Mouse (Mus musculus) liver, embryonic 11.5 days (tissue): Measurements from ENCODE around the gene Cep164. TPM values are rescaled to one million over a fixed set of nuclear protein-coding genes. Genes with fewer than 3 reads are reported as not detected.

Experiments used
- ATAC-seq: fragments of 200-750 bp; cut with Nextera tagmentation; replicated peaks from 2 replicates; pipeline ENCODE4 v1.8.0; 2017; ENCODE audit warnings: moderate number of reproducible peaks, mild to moderate bottlenecking, moderate TSS enrichment, moderate library complexity; ENCODE audit not compliant: low FRiP score
- DNase-seq: peaks from one replicate; pipeline ENCODE4 v3.0.0-alpha.2; 2017; ENCODE audit warnings: low spot score
- H3K27ac ChIP-seq: fragments of 300-500 bp; sonication (generic); 2 replicates; pipeline ENCODE4 v1.5.1; 2014; ENCODE audit warnings: mild to moderate bottlenecking, low read depth, low read length, control low read depth
- H3K27me3 ChIP-seq: fragments of 300-500 bp; sonication (generic); replicated peaks from 2 replicates; pipeline ENCODE4 v1.6.1; 2014; ENCODE audit warnings: low read length, mixed read lengths; ENCODE audit not compliant: control insufficient read depth, insufficient read depth
- H3K36me3 ChIP-seq: fragments of 300-500 bp; sonication (generic); 2 replicates; pipeline ENCODE4 v1.6.1; 2014; ENCODE audit warnings: mild to moderate bottlenecking, low read length, moderate library complexity, mixed read lengths; ENCODE audit not compliant: control insufficient read depth, insufficient read depth
- H3K4me1 ChIP-seq: fragments of 300-500 bp; sonication (generic); replicated peaks from 2 replicates; pipeline ENCODE4 v1.6.1; 2014; ENCODE audit warnings: low read length, mixed read lengths; ENCODE audit not compliant: control insufficient read depth, insufficient read depth
- H3K4me2 ChIP-seq: fragments of 300-500 bp; sonication (generic); 2 replicates; pipeline ENCODE4 v1.6.1; 2014; ENCODE audit warnings: mild to moderate bottlenecking, control low read depth, moderate library complexity
- H3K4me3 ChIP-seq: fragments of 300-500 bp; sonication (generic); 2 replicates; pipeline ENCODE4 v1.5.1; 2014; ENCODE audit warnings: low read depth, low read length, control low read depth
- H3K9ac ChIP-seq: fragments of 300-500 bp; sonication (generic); 2 replicates; pipeline ENCODE4 v1.6.1; 2014; ENCODE audit warnings: low read depth, low read length, control low read depth
- H3K9me3 ChIP-seq: fragments of 300-500 bp; sonication (generic); 2 replicates; pipeline ENCODE4 v1.6.1; 2016; ENCODE audit warnings: low read length, inconsistent platforms, mixed read lengths; ENCODE audit not compliant: control insufficient read depth
- WGBS: fragments of 180-500 bp; shearing (Covaris S2); extraction: QIAGEN DNeasy Blood & Tissue Kit; methylation state at CpG from one replicate; pipeline ENCODE4 v1.1.7; 2014; 5-methylcytosine and 5-hydroxymethylcytosine counted together
- polyA plus RNA-seq: library from polyadenylated mRNA; unstranded; fragments of >200 nt; fragmentation: Nextera tagmentation; extraction: Ambion mirVana; gene quantifications from 2 replicates; pipeline ENCODE4 v1.2.1, GENCODE M21; 2014

Cep164 gene
- polyA plus RNA-seq, 1 experiment from 2014 or later = 12.9 TPM

DNA sequence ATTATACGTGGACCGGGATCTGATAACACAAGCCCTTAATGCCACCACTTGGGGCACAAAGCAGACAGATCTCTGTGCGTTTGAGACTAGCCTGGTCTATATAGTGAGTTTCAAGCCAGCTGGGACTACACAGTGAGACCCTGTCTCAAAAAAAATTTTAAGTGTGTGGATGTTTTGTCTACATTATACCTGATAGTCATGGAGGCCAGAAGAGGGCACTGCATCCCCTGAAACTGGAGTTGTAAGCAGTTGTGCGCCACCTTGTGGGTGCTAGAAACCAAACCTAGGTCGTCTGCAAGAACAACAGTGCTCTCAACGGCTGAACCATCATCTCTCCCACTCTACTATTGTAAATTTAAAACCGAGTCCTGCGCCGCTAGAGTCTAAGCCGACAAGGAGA is 616 bp upstream of the Cep164 start:
- WGBS = 27% methylated on average over 10 of the region's 10 CpGs
- Histone ChIP-seq H3K27ac (no peak overlapping the region), H3K4me3 (peak overlapping the region; percentile 77), H3K9me3 (no peaks in the 10 kb centered on the region), H3K4me1 (peaks cover 3% of the 10 kb centered on the region; the same call in 1 of the 2 replicates), H3K9ac (no peak overlapping the region), H3K36me3 (no peaks in the 10 kb centered on the region), H3K27me3 (no peaks in the 10 kb centered on the region), H3K4me2 (peak overlapping the region; percentile 95)
- DNase-seq = peak; percentile 54
- 0 out of 2 replicates have a peak, but pooled peaks have one; percentile 11 for ATAC-seq

DNA sequence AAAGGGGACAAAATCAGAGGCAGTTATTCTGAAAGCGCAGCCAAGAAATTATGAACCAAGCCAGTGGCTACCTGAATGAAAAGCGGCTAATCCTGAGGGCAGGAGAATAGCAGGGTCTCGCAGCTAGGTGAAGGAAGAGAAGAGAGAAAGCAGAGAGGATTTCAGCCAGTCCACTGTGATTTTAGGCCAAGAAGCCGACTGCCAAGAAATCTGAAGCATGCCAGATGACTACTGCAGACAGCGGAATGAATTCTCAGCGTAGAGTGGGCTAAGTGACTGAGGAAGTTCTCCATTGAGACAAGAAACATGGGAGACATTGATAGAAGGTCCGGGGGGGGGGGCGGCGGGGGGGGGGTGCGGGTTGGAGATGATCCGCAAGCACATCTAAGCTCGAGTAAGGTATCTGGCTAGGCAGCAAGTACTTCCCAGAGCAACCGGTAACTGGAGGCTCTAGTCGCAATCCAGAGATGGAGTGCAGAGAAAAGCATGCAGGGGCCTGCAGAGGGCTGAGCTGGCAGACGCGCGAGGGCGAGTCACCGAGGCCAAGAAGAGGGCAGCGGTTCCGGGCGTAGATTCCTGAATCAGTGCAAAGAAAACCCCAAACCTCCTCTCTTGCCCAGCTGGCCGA is 714 bp downstream of the Cep164 start:
- DNase-seq = no peak
- H3K9me3 ChIP-seq = no peaks in the 10 kb centered on the region
- peak overlapping the region; percentile 77 for H3K4me3 ChIP-seq
- H3K36me3 ChIP-seq = no peaks in the 10 kb centered on the region
- H3K4me1 ChIP-seq = peaks cover 3% of the 10 kb centered on the region; the same call in 1 of the 2 replicates
- no peaks in the 10 kb centered on the region for H3K27me3 ChIP-seq
- no peak for ATAC-seq
- peak overlapping the region; percentile 74 for H3K9ac ChIP-seq
- WGBS = 9% methylated on average over 20 of the region's 23 CpGs
- peak overlapping the region; percentile 95 for H3K4me2 ChIP-seq
- peak overlapping the region; percentile 43; the same call in 1 of the 2 replicates for H3K27ac ChIP-seq

DNA sequence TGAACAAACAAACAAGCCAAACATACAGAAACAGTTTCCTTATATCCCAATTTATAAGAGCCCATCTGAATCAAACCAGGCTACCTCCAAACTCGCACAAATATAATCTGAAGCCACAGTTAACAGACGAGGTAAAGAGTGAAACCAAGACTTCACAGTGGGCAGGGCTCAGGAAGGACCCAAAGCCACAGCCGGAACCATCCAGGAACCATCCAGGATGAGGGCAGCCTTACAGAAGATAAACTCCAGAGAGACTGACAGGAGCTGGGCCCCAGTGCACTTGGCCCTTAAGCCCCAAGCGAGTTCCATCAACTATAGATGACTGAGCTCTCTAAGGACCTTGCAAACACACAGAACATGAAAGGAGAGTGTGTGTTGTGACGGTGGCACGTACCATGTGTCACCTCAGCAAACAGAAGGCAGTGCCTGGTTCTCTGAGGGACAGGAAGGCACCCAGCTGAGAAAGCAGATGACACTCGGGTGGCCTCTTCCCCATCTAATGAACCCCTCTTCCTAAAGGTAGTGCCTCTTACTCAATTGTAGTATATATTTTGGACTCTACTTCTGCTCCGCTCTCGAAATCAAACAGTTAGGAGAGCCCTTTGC is 10.0 kb downstream of the Cep164 start:
- H3K9me3 ChIP-seq = no peaks in the 10 kb centered on the region
- ATAC-seq (no peak), DNase-seq (no peak)
- no peak overlapping the region for H3K9ac ChIP-seq
- peaks cover 8% of the 10 kb centered on the region; the same call in 1 of the 2 replicates for H3K36me3 ChIP-seq
- H3K4me3 ChIP-seq = no peak overlapping the region
- H3K4me1 ChIP-seq = no peaks in the 10 kb centered on the region
- H3K27me3 ChIP-seq = no peaks in the 10 kb centered on the region
- H3K27ac ChIP-seq = no peak overlapping the region
- H3K4me2 ChIP-seq = no peak overlapping the region
- 57% methylated on average over 9 of the region's 9 CpGs for WGBS

DNA sequence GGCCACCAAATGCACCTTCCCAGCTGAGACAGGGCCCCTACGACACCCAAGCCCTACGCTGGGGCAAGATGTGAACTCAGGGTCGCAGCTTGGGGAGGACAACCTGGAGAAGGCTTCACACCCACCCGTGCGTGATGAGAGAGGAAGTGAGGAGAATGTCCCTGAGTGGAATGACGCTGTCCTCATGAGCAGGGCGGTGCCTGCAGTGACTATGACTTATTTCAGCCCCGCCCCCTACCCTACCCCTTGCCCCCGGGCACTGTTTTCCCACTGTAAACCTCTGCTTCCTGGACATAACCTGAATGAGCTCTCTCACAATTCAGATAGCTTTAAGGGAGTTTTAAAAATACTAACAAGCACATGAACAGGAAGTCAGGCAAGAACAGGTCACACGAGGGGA is 13.0 kb downstream of the Cep164 start:
- Histone ChIP-seq H3K9me3 (no peaks in the 10 kb centered on the region), H3K4me2 (no peak overlapping the region)
- no peak for ATAC-seq

DNA sequence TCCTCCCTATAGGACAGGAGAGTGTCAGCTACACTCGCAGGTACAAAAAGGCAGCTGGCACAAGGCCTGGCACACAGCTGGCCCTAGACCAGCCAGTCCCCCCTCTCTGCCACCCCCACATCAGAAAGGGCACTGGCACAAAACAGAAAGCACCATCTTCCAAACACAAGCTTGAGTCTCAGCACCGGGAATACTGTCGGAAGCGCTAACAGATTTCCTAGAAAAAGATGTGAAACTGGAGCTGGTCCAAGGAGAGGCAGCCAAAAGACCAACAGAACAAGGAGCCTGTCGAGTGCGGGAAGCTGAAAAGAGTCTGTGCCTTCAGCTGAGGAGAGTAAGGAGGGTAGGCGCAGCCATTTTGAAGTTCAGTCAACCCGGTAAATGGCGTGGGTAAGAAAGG is 13.4 kb downstream of the Cep164 start:
- H3K4me2 ChIP-seq = no peak overlapping the region

More for the DNA sequence above, 13.0 kb downstream of the Cep164 start:
- no peak overlapping the region for H3K27ac ChIP-seq
- no peaks in the 10 kb centered on the region for H3K4me1 ChIP-seq
- 84% methylated on average over 10 of the region's 10 CpGs for WGBS
- DNase-seq = no peak
- peaks cover 8% of the 10 kb centered on the region; the same call in 1 of the 2 replicates for H3K36me3 ChIP-seq
- no peaks in the 10 kb centered on the region for H3K27me3 ChIP-seq
- H3K4me3 ChIP-seq = no peak overlapping the region
- H3K9ac ChIP-seq = no peak overlapping the region

DNA sequence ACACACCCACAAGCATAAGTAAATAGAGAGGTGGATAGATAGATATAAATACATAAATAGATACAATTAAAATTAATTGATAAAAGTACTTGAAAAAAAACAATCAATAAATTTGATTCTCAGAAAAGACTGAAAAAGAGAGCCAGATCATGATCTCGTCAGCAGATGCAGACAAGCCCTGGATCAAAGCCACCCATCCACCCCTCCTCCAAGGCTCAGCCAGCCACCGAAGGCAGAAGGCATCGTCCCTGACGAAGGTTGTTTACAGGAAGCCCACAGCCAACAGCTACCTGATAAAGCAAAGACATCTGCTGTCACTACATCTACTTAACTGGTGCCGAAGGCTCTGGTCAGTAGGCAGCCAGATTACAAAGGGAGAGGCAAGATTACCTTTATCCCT is 16.5 kb downstream of the Cep164 start:
- ATAC-seq (no peak), DNase-seq (no peak)
- Histone ChIP-seq H3K4me1 (no peaks in the 10 kb centered on the region), H3K36me3 (peaks cover 4% of the 10 kb centered on the region; the same call in 1 of the 2 replicates), H3K4me2 (no peak overlapping the region), H3K9ac (no peak overlapping the region), H3K27me3 (no peaks in the 10 kb centered on the region), H3K27ac (no peak overlapping the region), H3K4me3 (no peak overlapping the region), H3K9me3 (no peaks in the 10 kb centered on the region)
- WGBS = 27% methylated on average over 5 of the region's 5 CpGs

More for the DNA sequence above, 13.4 kb downstream of the Cep164 start:
- no peaks in the 10 kb centered on the region for H3K4me1 ChIP-seq
- H3K27ac ChIP-seq = no peak overlapping the region
- H3K9me3 ChIP-seq = no peaks in the 10 kb centered on the region
- no peak overlapping the region for H3K4me3 ChIP-seq
- 88% methylated on average over 9 of the region's 9 CpGs for WGBS
- no peak overlapping the region for H3K9ac ChIP-seq
- peaks cover 8% of the 10 kb centered on the region; the same call in 1 of the 2 replicates for H3K36me3 ChIP-seq
- H3K27me3 ChIP-seq = no peaks in the 10 kb centered on the region
- DNase-seq (no peak), ATAC-seq (no peak)

DNA sequence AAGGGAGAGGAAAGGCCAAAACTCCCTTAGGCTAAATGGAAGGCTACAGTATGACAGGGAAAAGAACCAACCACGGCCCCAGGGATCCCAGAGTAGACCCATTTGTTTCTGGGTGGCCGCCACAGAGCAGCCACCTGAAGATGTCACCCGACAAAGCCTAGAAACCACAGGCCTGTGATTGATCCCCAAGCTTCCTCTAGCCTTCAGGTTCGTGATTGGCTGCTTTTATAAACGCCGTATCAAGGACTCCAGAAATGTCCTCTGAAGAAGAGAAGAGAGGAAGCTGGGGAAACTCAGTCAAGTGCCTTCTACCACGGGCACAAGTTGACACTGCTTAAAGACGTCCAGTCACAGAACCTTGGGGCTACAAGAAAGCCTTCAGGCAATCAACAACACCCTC is 20.7 kb downstream of the Cep164 start:
- Histone ChIP-seq H3K9ac (no peak overlapping the region), H3K4me1 (peaks cover 8% of the 10 kb centered on the region), H3K27me3 (no peaks in the 10 kb centered on the region), H3K9me3 (no peaks in the 10 kb centered on the region), H3K36me3 (peaks cover 3% of the 10 kb centered on the region; the same call in 1 of the 2 replicates), H3K4me2 (no peak overlapping the region), H3K4me3 (no peak overlapping the region), H3K27ac (no peak overlapping the region)
- DNase-seq (no peak), ATAC-seq (no peak)
- 68% methylated on average over 8 of the region's 8 CpGs for WGBS

DNA sequence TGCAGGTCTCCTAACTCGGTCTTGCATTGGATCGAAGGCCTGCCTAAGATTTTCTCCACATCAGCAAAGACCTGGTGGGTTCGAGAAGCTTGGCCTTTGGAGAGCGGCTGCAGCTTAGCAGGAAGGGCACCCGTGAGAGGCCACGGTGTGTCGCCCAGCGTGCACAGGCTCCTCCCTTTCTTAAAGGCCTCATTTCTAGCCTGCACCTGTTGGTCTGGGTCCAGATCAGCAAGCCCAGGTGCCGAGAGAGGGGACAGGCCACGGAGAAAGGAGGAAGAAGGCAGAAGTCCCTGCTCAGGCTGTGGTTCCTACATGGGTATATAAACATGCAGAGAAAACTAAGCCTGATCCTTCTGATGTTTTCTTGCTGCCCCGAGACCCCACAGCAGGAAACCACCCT is 21.2 kb downstream of the Cep164 start:
- Histone ChIP-seq H3K4me3 (no peak overlapping the region), H3K9ac (no peak overlapping the region), H3K4me2 (no peak overlapping the region), H3K4me1 (peaks cover 8% of the 10 kb centered on the region), H3K36me3 (peaks cover 3% of the 10 kb centered on the region; the same call in 1 of the 2 replicates), H3K27ac (no peak overlapping the region), H3K9me3 (no peaks in the 10 kb centered on the region), H3K27me3 (no peaks in the 10 kb centered on the region)
- no peak for DNase-seq
- no peak for ATAC-seq
- WGBS = 84% methylated on average over 11 of the region's 11 CpGs

DNA sequence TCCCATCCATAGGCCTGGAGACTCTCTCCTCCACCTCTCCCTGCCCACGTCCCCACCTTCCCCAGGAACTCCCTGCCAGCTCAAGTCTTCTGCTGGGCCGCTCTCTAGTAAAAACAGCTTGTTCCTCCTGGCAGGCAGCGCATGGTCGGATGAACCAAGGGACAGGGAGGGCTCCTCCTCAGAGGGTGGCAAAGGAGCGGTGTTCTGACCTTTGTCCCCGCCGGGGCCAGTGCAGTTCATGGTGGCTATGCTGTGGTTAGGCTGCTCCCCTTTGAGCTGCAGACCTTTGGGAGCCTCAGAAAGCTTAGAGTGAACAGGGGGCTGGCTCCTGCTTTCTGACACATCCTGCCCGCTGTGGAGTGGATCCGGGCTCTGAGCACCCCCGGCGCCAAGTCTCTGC is 21.6 kb downstream of the Cep164 start:
- no peak for ATAC-seq
- H3K9me3 ChIP-seq = no peaks in the 10 kb centered on the region

More for the DNA sequence above, 21.6 kb downstream of the Cep164 start:
- 90% methylated on average over 11 of the region's 11 CpGs for WGBS
- Histone ChIP-seq H3K9ac (no peak overlapping the region), H3K36me3 (peaks cover 3% of the 10 kb centered on the region; the same call in 1 of the 2 replicates), H3K4me3 (no peak overlapping the region), H3K27ac (no peak overlapping the region), H3K4me2 (no peak overlapping the region), H3K4me1 (peaks cover 8% of the 10 kb centered on the region), H3K27me3 (no peaks in the 10 kb centered on the region)
- DNase-seq = no peak
